Mouse (Mus musculus) gastrocnemius, adult 18-20 months (tissue): ENCODE measurements at regions not wholly inside any gene's neighbourhood (a gene's known extent, or its start where the extent isn't known, plus 50 kb on each side); places are given as distances from the start of the nearest gene placed in this dataset.

Experiments used
- DNase-seq: peaks from one replicate; pipeline ENCODE4 v3.0.0; 2021; ENCODE audit warnings: low spot score

DNA sequence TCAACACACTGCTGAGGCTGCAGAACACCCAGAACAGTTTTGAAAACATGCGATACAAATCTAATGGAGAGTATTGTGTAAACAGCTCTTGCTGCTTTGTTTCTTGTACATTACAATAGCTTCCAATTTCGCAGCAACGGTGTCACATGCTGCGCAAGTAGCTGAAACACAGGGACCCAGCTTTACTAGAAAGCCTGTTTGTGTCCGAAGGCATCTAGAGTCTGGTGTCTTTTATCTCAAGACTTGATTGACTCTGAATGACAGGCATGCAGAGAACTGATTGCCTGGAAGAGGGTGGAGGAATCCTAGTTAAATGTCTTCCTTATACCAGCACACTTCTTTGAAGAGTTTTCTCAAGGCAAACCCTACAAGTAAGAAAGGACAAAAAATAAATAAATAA is 66.1 kb upstream of the Fgf10 start:
- no peak for DNase-seq

DNA sequence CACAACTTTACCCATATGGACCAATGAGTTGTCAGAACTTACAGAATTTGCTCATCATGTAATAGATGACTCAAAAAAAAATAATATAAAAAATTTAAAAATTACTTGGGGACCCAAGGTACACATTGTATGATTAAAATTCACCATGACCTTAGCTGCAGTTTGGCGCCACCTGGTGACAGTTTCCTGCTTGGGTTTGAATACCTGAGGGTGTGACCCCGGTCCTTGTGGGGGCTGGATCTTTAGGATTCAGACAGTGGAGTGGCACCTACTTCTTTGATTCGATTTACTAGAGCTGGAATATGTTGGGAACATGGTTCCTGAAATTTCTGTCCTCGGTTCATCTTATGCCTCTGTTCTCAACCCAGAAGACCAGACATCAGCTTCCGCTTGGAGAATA is 72.7 kb upstream of the Fgf10 start:
- peak; percentile 9 for DNase-seq

DNA sequence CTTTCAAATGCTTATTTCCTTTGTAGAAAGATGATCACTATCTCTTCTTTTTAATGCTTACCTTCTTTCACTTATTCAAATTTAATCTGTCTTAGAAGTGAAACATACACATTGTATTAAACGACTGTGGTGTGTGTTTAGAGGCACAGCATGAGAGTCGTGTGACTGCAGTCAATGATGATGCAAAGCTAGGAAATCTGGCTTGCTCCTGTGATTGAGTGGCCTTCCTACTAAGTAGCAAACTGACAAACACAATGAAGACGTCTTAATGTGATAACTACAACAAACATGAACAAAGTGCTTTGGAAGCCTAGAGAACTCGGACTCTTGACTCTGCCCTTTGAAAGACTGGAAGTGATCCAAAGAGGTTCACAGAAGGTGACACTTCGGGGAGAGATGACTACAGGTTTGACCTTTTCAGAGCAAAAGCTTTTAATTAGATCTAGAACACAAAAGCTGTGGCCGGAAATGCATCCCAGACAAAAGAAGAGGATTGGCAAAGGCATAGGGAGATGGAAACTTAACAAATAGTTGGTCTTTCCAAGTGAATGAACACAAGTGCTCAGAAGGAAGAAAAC is 73.3 kb upstream of the Fgf10 start:
- no peak for DNase-seq

DNA sequence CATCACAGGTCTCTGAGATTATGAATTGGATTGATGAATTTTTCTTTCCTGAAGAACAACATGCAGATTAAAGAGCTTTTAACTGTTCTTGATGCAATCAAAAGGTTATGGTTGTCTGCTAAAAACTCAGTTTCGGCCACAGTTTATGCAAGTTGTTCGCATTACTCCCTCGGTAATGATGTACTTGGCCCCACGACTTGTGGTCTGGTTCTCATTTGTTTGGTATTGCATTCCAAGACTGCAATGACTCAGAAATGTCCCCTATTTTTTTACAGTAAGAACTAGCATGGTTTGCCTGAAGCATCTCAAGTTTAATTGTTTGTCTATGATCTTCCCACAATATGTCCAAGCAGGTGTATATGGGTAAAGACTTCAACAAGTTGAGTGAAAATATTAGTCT is 77.5 kb upstream of the Fgf10 start:
- peak; percentile 13 for DNase-seq

DNA sequence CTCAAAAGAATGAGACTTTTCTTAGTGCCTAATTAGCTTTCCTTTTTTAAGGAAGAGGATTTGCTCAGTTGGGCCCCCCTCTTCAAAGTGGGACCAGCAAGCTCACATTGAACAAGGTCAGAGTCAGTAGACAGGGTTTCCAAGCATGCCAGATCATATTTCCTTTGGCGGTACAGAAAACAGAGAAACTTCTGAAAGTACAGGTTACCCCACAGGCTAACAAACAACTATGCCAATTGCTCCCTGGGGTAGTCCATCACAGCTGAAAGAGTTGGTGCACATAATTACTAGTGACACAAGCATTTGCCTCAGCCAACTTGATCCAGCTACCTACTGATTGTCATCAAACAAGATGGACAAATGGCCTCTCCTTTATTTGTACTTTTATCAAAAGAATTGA is 97.0 kb upstream of the Fgf10 start:
- DNase-seq, result no peak

DNA sequence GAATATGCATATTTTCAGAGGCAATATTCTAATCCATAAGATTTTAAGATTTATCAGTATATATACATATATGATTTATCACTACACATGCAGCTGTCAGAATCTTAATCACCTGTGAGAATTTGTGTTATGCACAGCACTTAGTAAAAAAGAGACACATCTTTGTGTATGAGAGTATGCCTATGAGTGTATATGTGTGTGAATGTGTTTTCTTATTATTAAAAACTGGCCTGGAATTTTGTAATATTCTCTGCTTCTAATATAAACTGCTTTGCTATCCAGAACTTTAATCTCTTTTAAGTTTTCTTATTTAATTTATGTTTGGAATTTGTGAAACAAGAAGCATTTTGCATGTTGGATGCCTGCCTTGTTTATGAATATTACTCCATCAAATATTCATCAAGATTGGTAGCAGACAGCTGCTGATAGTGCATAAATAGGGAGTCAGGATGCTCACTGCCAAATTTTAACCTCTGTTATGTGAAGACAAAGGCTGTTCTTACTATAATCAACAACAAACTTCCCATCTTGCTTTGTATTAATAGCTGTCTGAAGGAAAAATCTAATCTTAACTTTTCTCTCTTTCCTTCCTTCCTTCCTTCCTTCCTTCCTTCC is 104.3 kb upstream of the Fgf10 start:
- DNase-seq, result no peak

DNA sequence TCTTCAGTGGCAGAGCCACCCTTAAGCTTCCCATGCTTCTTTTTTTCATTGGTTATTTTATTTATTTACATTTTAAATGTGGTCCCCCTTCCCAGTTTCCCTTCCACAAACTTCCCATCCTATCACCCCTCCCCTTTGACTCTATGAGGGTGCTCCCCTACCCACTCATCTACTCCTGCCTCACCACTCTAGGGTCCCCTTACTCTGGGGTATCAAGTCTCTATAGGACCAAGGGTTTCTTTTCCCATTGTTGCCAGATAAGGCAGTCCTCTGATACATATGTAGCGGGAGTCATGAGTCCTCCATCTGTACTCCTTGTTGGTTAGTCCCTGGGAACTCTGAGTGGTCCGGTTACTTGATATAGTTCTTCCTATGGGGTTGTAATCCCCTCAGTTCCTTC is 110.6 kb upstream of the Fgf10 start:
- DNase-seq, result no peak

DNA sequence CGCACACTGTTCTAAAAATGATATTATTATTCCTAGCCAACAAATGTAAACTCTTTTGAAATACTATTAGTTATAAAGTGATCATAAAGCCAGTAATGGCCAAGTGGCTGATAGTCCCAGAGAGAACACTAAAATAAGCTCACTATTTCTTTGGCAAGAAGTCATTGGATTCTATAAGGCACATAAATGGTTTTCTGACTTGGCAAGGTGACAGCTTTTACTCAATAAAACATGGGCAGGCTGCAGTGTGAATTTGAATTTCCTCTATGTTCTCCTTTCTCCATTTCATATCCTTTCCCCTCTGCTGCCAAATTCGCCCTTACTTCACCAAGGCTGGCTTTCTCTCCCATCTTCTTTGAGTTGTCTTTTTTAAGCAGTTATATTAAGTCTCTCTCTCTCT is 117.6 kb upstream of the Fgf10 start:
- no peak for DNase-seq

DNA sequence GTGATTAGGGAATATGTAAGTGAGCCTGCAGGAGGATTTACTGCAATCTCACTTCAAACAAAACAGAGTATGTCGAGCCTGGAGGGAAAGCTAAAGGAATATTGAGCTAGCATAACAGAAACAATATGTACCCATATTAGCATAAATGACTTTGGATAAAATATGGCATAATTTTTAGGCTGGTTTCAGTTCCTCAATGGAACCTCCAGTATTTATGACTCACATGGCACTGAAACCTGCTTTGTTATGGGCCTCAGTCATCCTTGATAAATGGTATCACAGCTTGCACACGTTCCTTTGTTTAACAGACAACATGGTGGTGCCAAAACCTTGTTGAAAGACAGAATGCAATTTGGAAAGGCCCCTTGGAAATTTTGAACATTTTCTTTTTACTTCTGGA is 130.8 kb upstream of the Fgf10 start:
- DNase-seq, result no peak

DNA sequence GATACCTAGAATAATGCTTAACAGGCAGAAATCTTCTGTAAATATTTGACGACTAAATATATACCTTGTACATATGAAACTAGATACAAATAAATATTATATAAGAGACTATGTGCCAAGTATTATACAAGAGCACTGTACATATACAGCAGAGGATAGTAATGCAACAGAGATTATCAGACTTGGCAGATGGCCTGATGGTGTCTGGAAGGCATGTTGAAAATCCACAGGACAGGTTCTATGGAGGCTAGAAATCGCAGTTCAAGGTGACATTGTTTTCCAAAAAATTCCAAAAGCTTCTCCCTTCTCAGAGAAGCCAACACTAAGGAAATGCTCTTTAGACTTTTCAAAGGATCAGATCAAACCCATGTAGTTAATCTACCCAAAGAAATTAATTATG is 126.9 kb upstream of the Mrps30 start:
- no peak for DNase-seq

DNA sequence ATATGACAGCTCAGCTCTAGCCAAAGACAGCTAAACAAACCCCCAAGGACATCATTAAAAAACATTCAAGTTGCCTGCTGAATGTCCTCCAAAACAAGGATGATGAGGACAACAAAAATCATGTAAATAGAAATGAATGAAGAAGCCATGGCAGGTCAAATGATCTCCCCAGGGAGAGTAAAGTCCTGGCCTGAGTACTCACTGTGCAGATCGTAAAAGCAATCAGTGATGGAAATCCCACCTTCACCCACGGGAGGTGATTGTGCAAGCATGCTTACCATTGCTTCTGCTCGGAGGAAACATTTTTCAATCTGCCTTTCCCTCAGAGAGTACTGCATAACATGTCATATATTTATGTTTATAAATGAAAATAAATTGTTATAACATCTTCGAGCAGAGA is 119.1 kb upstream of the Mrps30 start:
- DNase-seq, result peak; percentile 68

DNA sequence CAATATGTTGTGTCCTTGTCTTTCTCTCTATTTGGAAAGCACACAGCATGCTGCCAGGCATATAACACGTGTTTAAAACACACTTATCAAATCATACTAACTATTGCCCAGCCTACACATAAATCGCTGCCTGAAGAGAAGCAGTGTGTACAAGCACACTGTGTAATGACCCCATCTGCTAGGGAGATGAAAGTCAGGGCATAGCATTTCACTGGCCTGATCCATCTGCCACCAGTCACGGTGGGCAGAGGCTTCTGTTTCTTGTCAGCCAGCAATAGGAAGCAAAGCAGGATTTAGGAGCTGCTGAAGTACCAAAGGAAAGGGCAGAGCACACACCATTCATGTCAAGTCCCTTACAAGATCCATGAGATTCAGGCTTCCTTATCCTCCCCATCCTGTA is 103.6 kb upstream of the Mrps30 start:
- no peak for DNase-seq

DNA sequence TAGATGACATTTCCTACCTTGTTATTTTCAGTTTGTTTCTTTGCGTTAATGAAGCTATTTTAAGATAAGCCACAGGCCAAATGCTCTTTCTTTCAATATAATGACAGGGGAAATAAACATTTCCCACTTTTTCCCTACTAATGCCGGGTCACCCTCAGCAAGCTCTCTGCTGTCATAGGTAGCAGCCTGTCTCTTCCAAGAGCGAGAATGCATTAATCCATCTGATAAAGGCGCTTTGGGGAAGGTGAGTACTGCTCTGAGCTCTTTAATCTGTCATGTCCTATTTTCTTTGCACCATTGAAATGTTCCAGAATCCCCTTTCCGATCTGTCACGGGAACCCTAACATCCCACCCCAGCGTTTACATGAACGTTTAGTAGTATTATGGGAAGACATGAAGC is 96.0 kb upstream of the Mrps30 start:
- DNase-seq, result no peak

DNA sequence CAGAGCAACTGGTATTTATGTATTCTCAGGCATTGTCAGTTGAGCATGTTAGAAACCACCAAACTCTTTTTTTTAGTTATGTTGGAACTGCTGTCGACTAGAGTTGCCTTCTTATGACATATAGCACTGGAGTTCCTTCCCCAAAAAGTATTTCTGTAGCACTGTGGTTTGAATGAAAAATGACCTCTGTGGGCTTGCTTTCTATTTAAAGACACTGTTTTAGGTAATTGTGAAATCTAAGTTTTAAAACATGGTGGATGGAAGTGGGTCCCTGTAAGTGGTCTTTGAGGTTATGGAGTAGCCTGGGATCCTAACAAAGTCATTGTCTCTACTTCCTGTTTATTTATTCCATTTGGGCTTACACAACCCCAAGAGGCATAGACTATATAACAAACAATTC is 93.2 kb upstream of the Mrps30 start:
- no peak for DNase-seq

DNA sequence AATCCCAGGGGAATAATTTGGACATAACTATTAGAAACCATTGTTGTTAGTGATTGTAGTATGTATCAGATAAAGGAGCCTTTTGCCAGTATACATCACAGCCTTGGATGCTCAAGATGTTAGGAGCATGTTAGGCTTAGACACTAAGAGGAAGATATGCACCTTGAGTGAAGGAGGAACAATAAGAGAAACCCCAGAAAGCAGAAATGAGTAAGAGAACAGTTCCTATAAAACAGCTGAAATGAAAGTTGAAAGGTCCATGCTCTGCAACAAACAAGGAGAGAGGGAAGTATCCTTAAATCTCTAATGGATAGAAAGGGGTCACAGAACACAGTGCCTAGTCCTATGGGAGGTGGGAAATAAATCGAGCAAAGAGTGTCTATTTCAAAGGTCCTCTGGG is 91.4 kb upstream of the Mrps30 start:
- no peak for DNase-seq

DNA sequence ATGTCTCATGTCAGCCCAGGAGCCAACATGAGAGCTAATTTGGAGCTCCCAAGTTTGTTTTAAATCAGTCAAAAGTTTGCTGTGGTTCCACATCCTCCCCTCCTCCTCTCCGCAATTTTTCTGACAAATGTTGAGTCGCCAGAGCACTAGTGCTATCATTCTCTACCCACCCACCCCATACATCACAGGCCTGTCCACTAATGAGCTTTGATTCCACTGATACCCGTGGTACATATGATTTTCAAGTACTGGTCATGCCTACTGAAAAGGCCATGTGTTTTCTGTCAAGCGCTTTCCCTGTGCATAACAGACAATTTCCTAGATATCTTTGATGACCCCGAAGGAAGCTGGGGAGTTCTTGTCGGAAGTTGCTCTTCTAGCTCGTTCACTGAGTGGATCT is 85.5 kb upstream of the Mrps30 start:
- no peak for DNase-seq

DNA sequence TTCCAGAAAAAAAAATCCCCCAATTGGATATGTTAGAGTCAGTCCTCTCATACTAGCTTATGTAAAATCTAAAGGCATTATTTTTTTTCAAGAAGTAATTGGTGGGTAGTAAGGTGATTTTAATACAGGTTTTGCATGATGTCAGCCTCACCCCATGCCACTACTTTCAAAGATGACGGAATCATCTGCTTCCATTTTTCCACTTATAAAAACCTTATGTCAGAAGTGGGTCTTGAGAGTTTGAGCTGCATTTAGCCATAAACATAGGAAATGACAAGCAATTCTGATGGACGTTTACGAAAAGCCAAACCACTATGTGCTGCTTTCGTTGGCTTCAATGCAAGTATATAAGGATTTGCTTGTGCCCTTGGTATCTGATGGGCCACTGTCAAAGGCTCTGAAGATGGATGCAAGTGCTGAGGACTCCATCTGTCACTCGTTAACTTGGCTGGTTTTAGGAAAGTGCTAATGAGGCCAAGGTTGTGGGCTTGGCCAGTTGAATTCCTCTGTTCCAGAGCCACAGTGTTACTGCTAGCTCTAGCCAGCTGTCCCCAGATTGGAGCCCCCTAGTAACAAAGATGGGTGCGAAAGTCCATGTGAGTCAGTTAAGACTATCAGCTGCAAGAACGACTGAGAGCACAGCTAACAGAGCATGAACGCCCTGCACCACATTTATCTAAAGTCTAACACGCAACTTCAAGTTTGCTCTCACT is 72.8 kb upstream of the Mrps30 start:
- no peak for DNase-seq

DNA sequence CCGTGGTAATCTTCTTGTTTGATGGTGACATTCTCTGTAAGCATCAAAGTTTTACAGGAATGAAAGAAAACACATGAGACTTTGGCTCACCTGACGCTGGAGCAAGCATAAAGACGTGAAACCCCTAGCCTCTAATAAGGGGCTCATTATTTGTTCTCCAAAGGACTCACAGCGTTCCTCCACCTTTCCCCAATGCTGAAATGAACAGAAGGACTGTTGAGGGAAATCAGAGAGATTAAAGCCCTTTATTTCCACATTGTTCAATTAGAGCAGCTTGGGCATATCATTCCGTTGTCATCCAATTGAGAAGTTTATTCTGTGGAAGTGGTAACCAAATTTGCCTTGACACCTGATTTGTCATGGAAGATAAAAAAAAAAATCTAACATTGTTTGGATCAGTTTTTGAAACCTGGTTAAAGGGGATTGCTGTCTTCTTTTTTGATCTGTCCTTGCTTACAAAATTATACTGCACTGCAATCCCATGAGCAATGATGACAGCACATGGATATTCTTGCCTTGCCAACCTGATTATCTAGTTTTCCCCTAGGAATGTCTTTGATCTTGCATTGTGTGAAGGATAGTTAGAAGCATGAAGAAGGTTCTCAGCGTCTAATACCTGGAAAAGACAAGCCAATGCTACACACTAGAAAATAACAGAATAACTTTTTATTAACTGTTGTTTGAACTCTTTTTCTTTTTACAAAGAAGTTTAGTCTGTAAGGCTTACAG is 62.1 kb upstream of the Mrps30 start:
- no peak for DNase-seq

DNA sequence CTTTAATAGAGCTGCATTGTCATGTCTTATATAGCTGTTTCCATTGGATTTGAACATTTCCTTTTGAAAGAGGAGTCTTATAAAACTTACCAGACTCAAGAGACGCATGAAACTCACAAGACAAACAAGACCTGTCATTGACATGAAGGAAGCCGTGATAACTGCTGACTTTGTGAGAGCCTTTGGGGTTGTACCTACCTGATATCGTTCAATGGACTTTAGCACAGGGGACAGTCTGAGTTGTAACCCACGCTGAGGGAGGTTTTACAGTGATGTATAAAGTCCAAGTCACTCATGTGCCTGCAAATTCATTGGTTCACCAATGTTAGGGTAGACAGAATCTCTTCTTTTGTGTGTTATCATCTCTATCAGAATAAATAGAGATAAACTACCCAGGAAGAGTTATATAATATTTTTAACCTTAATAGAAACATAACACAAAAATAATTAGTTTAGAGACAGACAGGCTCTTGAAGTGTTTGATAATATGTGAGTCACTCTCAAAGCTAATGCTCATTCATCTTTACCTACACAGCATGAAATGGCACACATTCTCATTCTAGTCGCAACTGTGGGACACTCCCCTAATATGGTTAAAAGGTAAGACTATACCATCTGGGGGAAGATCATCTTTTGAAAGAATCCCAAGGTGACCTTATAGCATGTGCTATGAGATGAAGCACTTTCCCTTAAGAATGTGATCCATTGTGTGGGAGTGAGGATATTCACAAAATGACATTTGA is 54.4 kb upstream of the Mrps30 start:
- DNase-seq, result no peak
